Mouse (Mus musculus) thymus, adult 2 months (tissue): ENCODE measurements around the gene Sim2. TPM values are rescaled to one million over a fixed set of nuclear protein-coding genes. Genes with fewer than 3 reads are reported as not detected.

ENCODE experiments used
- DNase-seq: peaks from one replicate; pipeline ENCODE4 v3.0.0; 2021
- H3K27ac ChIP-seq: fragments of 200-500 bp; 2 replicates; pipeline ENCODE4 v1.5.1; 2012; ENCODE audit warnings: low read length, control low read depth; ENCODE audit not compliant: control insufficient read depth, insufficient read depth
- H3K27me3 ChIP-seq: fragments of 200-500 bp; 2 replicates; pipeline ENCODE4 v1.6.1; 2012; ENCODE audit warnings: mild to moderate bottlenecking, low read length, moderate library complexity, mixed read lengths; ENCODE audit not compliant: control insufficient read depth, insufficient read depth
- H3K36me3 ChIP-seq: fragments of 200-500 bp; 2 replicates; pipeline ENCODE4 v1.6.1; 2012; ENCODE audit warnings: mild to moderate bottlenecking, low read length, moderate library complexity; ENCODE audit not compliant: control insufficient read depth, insufficient read depth
- H3K4me1 ChIP-seq: fragments of 200-500 bp; replicated peaks from 2 replicates; pipeline ENCODE4 v1.6.1; 2012; ENCODE audit warnings: low read length; ENCODE audit not compliant: control insufficient read depth, insufficient read depth
- H3K4me3 ChIP-seq: fragments of 200-500 bp; 2 replicates; pipeline ENCODE4 v1.5.1; 2012; ENCODE audit warnings: mild to moderate bottlenecking, low read length, control low read depth, moderate library complexity; ENCODE audit not compliant: control insufficient read depth, insufficient read depth
- CTCF ChIP-seq: fragments of 200-500 bp; IDR thresholded peaks from 2 replicates; pipeline ENCODE4 v1.5.1; 2012; ENCODE audit warnings: mild to moderate bottlenecking, control low read depth, low read length, moderate library complexity, borderline replicate concordance; ENCODE audit not compliant: control insufficient read depth, poor library complexity, insufficient read depth; ENCODE audit errors: extremely low read depth
- POLR2A ChIP-seq: fragments of 200-500 bp; IDR thresholded peaks from 2 replicates; pipeline ENCODE4 v1.6.1; 2012; ENCODE audit warnings: mild to moderate bottlenecking, low read length, control low read depth, moderate library complexity; ENCODE audit not compliant: control insufficient read depth, poor library complexity, insufficient read depth; ENCODE audit errors: extremely low read depth
- WGBS: fragments of 180-500 bp; shearing (Covaris S2); methylation state at CpG from one replicate; pipeline ENCODE4 v1.1.7; 2018; 5-methylcytosine and 5-hydroxymethylcytosine counted together
- polyA plus RNA-seq: library from polyadenylated mRNA; depleted of rRNA; stranded (reverse); fragments of >200 nt; gene quantifications from 2 replicates; pipeline ENCODE4 v1.2.3, GENCODE M21; 2012; rRNA removed

The Sim2 gene
- 0.07 and 0.09 TPM in 2 replicates for polyA plus RNA-seq

DNA sequence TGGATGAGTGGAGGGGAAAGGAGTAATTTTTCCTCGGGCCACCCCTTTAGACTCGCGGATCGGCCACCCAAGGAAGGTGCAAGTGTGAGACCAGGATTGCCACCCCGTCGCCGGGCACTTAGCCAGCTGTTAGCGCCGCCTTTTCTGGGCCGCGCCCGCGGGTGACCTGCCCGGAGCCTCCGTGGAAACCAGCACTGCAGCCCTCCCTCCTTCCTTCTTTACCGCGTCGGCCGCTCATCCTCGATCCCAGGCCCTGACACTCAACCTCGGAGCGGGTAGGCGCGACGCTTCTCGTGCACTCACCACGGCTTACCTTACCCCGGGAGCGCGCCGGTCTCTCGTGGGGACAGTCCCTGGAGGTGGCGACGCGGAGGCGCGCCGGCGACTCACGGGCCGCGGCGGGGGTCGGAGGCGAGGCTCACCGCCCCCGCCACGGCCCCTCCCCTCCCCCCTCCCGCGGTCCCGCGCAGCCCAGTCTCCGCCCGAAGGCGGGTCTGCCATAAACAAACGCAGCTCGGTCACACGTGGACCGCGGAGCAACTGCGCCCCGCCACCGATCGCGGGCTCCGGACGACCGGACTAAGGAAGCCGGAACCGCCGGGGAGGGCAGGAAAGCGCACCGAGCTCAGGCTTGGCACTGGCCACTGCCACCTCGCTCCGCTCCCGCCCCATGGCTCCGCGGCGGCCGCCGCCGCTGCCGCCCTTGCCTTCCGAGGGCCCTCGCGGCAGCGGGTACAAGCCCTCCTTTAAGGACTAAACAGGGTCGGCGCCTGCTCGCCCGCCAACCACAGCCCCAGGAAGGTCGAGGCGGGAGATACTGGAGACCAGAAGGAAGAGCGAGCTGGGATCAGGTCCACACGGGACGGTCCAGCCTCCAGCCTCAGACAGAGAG is at the start of gene Sim2:
Gene Sim2 (plus strand): TSS at position 221 of the 892 bp plus-strand sequence.
- Histone ChIP-seq H3K4me1 (peaks cover 6% of the 10 kb centered on the region), H3K27me3 (peaks cover 71% of the 10 kb centered on the region), H3K36me3 (no peaks in the 10 kb centered on the region), H3K27ac (no peak within 1 kb of the TSS), H3K4me3 (no peak within 1 kb of the TSS)
- no peak for DNase-seq
- no peak for TF ChIP-seq POLR2A
- TF ChIP-seq CTCF, result no peak
- WGBS, result 2% methylated on average over 90 of the region's 96 CpGs

DNA sequence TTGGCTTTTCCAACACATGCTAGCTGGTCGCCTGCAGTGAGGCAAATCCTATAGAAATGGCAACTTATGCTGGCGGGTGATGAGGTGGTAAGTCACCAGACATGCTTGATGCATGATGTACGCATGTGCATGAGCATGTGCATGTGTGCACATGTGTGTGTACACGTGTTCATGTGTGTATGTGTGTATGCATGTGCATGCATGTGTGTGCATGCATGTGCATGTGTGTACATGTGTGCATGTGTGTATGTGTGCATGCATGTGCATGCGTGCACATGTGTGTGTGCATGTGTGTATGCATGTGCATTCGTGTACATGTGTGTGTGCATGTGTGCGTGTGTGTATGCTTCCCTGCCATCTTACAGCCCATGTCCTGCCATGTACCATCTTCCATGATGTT is 47.5 kb upstream of the Sim2 start:
- H3K4me1 ChIP-seq, result no peaks in the 10 kb centered on the region
- H3K4me3 ChIP-seq, result no peak overlapping the region
- no peak for TF ChIP-seq CTCF
- no peak for TF ChIP-seq POLR2A
- no peak overlapping the region for H3K27ac ChIP-seq
- 97% methylated on average over 7 of the region's 7 CpGs for WGBS
- no peaks in the 10 kb centered on the region for H3K36me3 ChIP-seq
- no peak for DNase-seq
- peaks cover 2% of the 10 kb centered on the region; the same call in 1 of the 2 replicates for H3K27me3 ChIP-seq

DNA sequence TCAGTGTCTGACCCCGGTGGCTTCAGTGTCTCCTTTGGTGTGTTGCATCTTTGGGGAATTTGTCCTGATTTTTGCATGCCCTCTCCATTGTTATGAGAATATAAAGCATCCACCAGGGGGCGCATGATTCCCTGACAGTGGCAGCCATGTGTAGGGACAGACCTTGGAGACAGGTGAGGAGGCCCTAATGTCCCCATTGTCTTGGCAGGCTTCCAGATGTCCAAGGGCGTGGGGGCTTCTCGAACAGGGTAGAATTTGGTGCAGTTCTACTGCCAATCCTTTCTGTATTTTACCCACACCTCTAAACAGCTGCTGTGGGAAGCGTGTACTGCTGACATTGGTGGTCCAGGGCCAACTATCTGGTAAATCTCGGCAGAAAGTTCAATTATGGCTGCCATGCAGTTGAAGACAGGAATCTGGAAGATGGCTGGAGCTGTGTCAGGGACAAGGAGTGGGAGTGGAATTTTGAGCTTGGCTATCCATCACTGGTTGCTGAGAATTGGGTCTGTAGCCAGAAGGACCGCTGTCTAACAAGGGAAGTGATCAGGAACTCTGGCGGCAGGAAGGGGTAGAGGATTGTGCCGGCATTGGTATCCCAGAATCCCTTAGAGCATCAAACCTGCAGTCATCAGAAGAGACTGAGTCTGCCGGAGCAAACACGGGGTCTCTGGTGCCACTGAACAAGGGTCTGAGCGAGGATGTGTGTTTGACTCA is 46.3 kb upstream of the Sim2 start:
- TF ChIP-seq POLR2A (no peak), CTCF (peak; percentile 70; the same call in 1 of the 2 replicates)
- H3K36me3 ChIP-seq, result no peaks in the 10 kb centered on the region
- no peak overlapping the region for H3K27ac ChIP-seq
- H3K4me1 ChIP-seq, result no peaks in the 10 kb centered on the region
- peak; percentile 71 for DNase-seq
- H3K27me3 ChIP-seq, result peaks cover 2% of the 10 kb centered on the region; the same call in 1 of the 2 replicates
- WGBS, result 64% methylated on average over 12 of the region's 12 CpGs
- no peak overlapping the region for H3K4me3 ChIP-seq

DNA sequence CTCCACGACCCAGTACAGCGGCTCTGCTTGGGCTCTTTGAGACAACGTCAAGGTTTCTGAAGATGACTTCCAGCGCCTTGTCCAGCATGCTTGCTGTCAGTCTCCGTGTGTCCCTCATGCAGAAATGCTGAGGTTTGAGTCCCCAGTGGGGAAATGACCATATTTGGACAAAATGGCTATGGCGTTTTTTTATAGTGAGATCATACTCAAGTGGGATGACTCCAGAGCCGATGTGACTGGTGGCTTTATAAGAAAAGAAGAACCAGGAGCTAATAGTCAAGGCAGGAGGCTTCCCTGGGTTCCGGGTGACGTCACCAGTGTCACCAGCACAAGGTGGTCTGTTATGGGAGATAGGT is 45.8 kb upstream of the Sim2 start:
- TF ChIP-seq POLR2A, result no peak
- no peak for TF ChIP-seq CTCF
- 86% methylated on average over 9 of the region's 9 CpGs for WGBS

DNA sequence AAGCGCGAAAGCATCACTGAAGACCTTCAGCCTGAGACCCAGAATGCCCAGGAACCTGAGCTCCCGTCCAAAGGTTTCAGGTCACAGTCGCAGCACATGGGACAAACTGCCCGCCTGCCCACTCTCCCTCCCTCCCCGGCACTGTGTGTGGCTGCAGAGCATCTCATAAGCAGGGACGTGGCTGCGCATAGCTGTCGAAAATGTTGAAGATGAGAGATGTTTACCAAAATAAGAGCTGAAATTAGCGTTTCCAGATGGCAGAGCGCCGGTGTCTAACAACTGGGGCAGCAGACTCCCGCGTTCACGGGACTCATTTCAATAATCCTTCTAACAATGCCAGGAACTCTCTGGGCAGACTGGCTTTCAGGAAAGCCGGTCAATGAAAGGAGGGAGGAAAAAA is 44.2 kb upstream of the Sim2 start:
- no peak for TF ChIP-seq POLR2A
- no peak for TF ChIP-seq CTCF
- H3K4me3 ChIP-seq, result no peak overlapping the region
- no peak for DNase-seq
- no peaks in the 10 kb centered on the region for H3K36me3 ChIP-seq
- WGBS, result 55% methylated on average over 16 of the region's 16 CpGs
- no peak overlapping the region for H3K27ac ChIP-seq
- no peaks in the 10 kb centered on the region for H3K4me1 ChIP-seq
- H3K27me3 ChIP-seq, result peaks cover 2% of the 10 kb centered on the region; the same call in 1 of the 2 replicates

More for the DNA sequence above, 45.8 kb upstream of the Sim2 start:
- no peak for DNase-seq
- H3K27ac ChIP-seq, result no peak overlapping the region
- H3K4me3 ChIP-seq, result no peak overlapping the region
- no peaks in the 10 kb centered on the region for H3K4me1 ChIP-seq
- H3K27me3 ChIP-seq, result peaks cover 2% of the 10 kb centered on the region; the same call in 1 of the 2 replicates
- H3K36me3 ChIP-seq, result no peaks in the 10 kb centered on the region

DNA sequence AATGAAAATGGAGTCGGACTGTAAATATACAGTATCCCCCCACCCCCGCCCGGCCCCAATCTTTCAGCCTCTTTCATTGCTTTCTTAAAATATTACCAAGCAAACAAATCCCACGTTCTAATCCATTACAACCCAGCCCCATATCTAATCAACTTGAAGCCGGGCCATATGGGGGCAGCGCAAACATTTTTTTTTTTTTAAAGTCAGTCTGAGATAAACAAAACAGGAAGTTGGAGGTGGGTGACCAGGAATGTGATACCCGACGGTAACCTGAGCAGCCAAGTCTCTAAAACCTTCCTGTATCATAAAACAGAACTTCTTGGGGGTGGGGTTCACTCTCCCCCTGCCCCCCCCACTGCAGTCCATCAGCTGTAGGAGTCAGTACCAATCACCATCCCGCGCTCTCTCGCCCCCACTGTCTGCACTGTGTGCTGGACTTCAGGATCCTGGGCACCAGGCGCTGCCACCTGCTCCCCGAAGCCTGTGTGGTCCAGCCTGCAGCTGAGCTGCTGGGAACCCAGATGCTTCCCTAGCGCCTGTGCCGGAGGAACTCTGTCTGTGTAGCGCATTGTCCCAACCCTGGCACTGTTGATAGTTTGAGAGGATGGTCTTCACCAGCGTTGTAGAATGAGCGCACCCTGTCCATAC is 43.5 kb upstream of the Sim2 start:
- WGBS, result 57% methylated on average over 18 of the region's 18 CpGs
- H3K27me3 ChIP-seq, result peaks cover 2% of the 10 kb centered on the region; the same call in 1 of the 2 replicates
- no peak for TF ChIP-seq POLR2A
- TF ChIP-seq CTCF, result no peak
- H3K4me3 ChIP-seq, result no peak overlapping the region
- H3K4me1 ChIP-seq, result no peaks in the 10 kb centered on the region
- H3K36me3 ChIP-seq, result no peaks in the 10 kb centered on the region
- no peak overlapping the region for H3K27ac ChIP-seq
- no peak for DNase-seq
